Mouse (Mus musculus) C2C12 (cell line): ENCODE data around the gene Samd4b. TPM values are rescaled to one million over a fixed set of nuclear protein-coding genes. Genes with fewer than 3 reads are reported as not detected.
A peak's percentile ranks its signal among the peaks of the same experiment; 100 is the strongest.

ENCODE experiments used
- H3K27me3 ChIP-seq: one replicate; pipeline ENCODE4 v1.6.1; 2011; ENCODE audit not compliant: control insufficient read depth, insufficient read depth, insufficient read length
- H3K36me3 ChIP-seq: one replicate; pipeline ENCODE4 v1.6.1; 2011; ENCODE audit not compliant: control insufficient read depth, insufficient read depth
- H3K4me3 ChIP-seq: one replicate; pipeline ENCODE4 v1.5.1; 2011; ENCODE audit warnings: mild to moderate bottlenecking, control low read depth; ENCODE audit not compliant: poor library complexity, insufficient read depth, severe bottlenecking
- H3K79me2 ChIP-seq: one replicate; pipeline ENCODE4 v1.6.1; 2011; ENCODE audit not compliant: control insufficient read depth, insufficient read depth
- H3K79me3 ChIP-seq: one replicate; pipeline ENCODE4 v1.6.1; 2011; ENCODE audit warnings: low read depth, control low read depth
- H3ac ChIP-seq: one replicate; pipeline ENCODE3; 2011; ENCODE audit warnings: low read depth; ENCODE audit not compliant: control insufficient read depth, insufficient read length
- CEBPB ChIP-seq: IDR thresholded peaks from one replicate; pipeline ENCODE4 v1.6.1; 2011; ENCODE audit warnings: low read depth, mild to moderate bottlenecking, control low read depth, moderate library complexity
- CTCF ChIP-seq: IDR thresholded peaks from one replicate; pipeline ENCODE4 v1.5.1; 2011; ENCODE audit not compliant: control insufficient read depth, insufficient read depth, insufficient read length
- FOSL1 ChIP-seq: IDR thresholded peaks from one replicate; pipeline ENCODE4 v1.8.0; 2011; ENCODE audit warnings: mild to moderate bottlenecking, low read length; ENCODE audit not compliant: poor library complexity, insufficient read depth, severe bottlenecking
- MAX ChIP-seq: IDR thresholded peaks from one replicate; pipeline ENCODE4 v1.6.1; 2011; ENCODE audit warnings: mild to moderate bottlenecking, control low read depth
- MYOD1 ChIP-seq: IDR thresholded peaks from one replicate; pipeline ENCODE4 v1.6.1; 2011; ENCODE audit warnings: low read depth; ENCODE audit not compliant: control insufficient read depth, insufficient read length
- MYOG ChIP-seq: IDR thresholded peaks from one replicate; pipeline ENCODE4 v1.6.1; 2011; ENCODE audit not compliant: control insufficient read depth, insufficient read length; ENCODE audit errors: extremely low read depth
- USF1 ChIP-seq: IDR thresholded peaks from one replicate; pipeline ENCODE4 v1.6.1; 2011; ENCODE audit warnings: low read depth, mild to moderate bottlenecking, control low read depth, moderate library complexity
- polyA plus RNA-seq: library from polyadenylated mRNA; unstranded; fragments of >200 nt; fragmentation: generic; extraction: Trizol; gene quantifications from one replicate; pipeline ENCODE4 v1.2.1, GENCODE M21; 2012; ENCODE audit warnings: missing spikeins

Gene Samd4b
- polyA plus RNA-seq, 1 experiment = 42.6 TPM

DNA sequence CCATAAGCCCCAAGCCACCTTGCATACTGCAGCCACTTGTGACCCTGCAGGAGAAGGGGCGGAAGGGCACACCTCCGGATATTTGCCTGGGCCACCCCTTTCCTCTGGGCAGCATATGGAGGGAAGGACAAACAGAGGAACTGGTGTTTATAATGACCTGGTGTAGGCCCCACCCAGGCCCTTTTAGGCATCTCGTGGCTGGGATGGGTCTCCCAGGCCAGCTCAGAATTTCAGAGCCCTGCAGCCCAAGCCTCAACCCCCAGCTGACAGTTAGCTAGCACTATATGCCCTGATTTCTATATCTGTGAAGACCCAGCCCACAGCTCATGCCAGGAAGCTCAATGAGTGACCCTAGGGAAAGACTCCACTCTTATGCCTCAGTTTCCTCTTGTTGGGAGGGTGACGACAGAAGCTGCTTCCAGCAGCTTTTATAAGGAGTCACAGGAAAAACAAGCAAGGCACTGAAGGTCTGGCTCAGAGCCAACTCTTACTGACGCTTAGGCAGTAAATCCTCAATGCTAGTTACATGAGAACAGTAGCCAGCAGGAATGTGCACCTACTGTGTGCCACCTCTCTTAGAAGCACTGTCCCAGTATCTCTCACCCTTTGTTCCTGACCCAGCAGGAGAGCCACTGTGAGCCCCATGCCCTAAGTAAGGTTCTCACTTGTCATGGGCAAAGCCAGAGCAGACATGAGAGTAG lies 26.8 kb downstream of the Samd4b start:
- peaks cover 16% of the 10 kb centered on the region for H3K36me3 ChIP-seq
- H3K79me2 ChIP-seq = peaks cover 42% of the 10 kb centered on the region
- TF ChIP-seq MAX (no peak), CEBPB (no peak), FOSL1 (no peak), MYOG (no peak), USF1 (no peak), MYOD1 (no peak), CTCF (no peak)
- no peak overlapping the region for H3ac ChIP-seq
- peaks cover 13% of the 10 kb centered on the region for H3K79me3 ChIP-seq
- H3K4me3 ChIP-seq = no peak overlapping the region
- no peaks in the 10 kb centered on the region for H3K27me3 ChIP-seq

DNA sequence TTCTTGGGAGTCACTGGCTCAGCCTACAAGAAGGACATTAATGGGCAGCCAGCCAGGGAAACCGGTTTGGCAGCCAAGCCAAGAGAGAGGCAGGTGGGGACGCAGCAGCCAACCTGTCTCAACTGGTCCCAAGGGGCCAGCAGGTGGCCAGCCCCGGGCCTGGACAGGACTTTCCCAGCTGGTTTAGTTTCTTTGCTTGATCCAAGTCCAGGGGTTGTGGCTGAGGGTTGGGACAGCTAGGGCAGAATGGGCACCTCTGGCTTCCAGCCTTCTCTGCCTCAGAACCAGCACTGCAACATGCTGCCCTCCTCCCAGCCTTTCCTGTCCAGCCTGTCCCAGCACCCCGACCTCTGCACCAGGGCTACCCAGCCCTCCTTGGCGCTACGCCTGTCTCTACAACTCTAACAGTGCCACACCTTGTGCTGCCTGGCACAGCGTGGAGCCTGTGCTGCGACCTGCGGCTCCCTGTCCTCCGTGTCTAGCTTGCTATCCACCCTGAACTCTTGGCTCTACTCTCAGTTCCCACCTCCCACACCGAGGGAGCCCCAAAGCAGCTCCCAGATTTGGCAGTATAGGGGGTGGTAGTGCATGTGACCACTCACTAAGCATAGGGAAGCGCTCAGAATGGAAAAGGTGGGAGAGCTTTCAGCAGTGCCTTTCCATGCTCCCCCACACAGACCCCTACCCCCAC lies 27.5 kb downstream of the Samd4b start:
- no peaks in the 10 kb centered on the region for H3K27me3 ChIP-seq
- H3K4me3 ChIP-seq = no peak overlapping the region
- TF ChIP-seq MAX (no peak), FOSL1 (no peak), CTCF (no peak), MYOD1 (no peak), USF1 (no peak), MYOG (no peak), CEBPB (no peak)
- no peak overlapping the region for H3ac ChIP-seq
- peaks cover 22% of the 10 kb centered on the region for H3K36me3 ChIP-seq
- H3K79me3 ChIP-seq = peaks cover 9% of the 10 kb centered on the region
- peaks cover 35% of the 10 kb centered on the region for H3K79me2 ChIP-seq

DNA sequence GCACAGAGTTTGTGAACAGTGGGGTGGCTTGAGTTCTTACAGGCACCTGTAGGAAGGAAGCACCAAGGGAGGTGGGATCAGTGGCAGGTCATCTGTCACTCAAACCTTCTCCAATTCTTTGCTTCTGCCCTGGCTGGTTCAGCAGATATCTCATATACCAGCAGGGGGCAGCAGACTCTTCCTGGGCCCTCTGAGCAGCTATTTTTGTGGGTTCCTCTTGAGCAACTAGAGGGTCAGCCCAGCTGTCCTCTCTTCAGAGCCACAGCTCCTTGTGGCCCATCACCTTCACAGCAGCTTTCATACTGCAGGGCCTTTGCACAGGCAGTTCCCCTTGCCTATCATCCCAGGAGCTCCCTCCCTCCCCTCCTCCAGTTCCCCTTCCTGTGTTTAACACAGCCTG lies 29.7 kb downstream of the Samd4b start:
- H3K27me3 ChIP-seq = no peaks in the 10 kb centered on the region
- peaks cover 24% of the 10 kb centered on the region for H3K36me3 ChIP-seq
- no peak overlapping the region for H3K4me3 ChIP-seq
- H3K79me3 ChIP-seq = peaks cover 3% of the 10 kb centered on the region
- no peak overlapping the region for H3ac ChIP-seq
- TF ChIP-seq FOSL1 (no peak), MYOD1 (no peak), CTCF (peak; percentile 41), MYOG (no peak)
- peaks cover 16% of the 10 kb centered on the region for H3K79me2 ChIP-seq

DNA sequence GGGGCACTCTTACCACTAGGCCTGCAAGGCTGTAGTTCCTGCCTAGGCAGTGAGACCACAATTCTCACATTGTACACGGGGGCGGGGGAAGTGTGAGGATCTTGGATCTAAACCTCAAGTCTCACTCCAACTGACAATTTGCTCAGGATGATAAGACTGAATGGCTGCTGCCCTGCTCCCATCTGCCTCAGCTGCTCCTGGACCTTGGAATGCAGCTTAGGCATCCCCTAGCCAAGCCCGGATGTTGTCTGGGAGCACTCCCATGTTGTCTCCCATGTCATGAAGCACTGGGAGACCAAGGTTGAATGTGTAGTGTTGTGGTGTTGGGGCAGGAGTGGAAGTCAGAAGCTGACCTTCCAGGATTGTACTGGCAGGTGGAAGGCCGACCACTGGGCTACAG lies 30.4 kb downstream of the Samd4b start:
- Histone ChIP-seq H3ac (no peak overlapping the region), H3K36me3 (peaks cover 24% of the 10 kb centered on the region), H3K79me2 (peaks cover 14% of the 10 kb centered on the region), H3K79me3 (peaks cover 3% of the 10 kb centered on the region), H3K4me3 (no peak overlapping the region), H3K27me3 (no peaks in the 10 kb centered on the region)
- no peak for TF ChIP-seq FOSL1

DNA sequence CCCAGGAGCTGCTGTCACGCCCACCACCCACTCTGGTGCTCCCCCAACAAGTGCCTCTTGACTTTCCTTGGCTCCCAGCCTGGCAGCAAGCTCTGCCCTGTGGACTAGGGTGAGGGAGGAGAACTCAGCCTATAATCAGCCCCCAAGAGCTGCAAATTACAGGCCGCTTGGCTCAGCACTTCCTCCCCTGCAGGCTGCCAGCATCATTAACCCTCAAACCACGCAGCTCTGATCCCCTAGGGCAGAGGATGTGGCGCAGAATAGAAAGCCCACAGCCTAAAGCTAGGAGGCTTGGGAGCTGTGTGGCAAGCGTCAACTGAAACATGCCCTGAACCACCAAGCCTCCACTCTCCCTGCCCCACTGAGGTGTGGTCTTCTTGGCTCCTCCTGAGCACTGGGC lies 32.5 kb downstream of the Samd4b start:
- H3ac ChIP-seq = no peak overlapping the region
- H3K4me3 ChIP-seq = no peak overlapping the region
- TF ChIP-seq MYOG = no peak
- TF ChIP-seq MAX = no peak
- TF ChIP-seq CEBPB = no peak
- no peak for TF ChIP-seq MYOD1
- TF ChIP-seq CTCF = no peak
- TF ChIP-seq USF1 = no peak
- no peak for TF ChIP-seq FOSL1
- no peaks in the 10 kb centered on the region for H3K79me3 ChIP-seq
- H3K79me2 ChIP-seq = no peaks in the 10 kb centered on the region
- H3K36me3 ChIP-seq = peaks cover 24% of the 10 kb centered on the region
- no peaks in the 10 kb centered on the region for H3K27me3 ChIP-seq

DNA sequence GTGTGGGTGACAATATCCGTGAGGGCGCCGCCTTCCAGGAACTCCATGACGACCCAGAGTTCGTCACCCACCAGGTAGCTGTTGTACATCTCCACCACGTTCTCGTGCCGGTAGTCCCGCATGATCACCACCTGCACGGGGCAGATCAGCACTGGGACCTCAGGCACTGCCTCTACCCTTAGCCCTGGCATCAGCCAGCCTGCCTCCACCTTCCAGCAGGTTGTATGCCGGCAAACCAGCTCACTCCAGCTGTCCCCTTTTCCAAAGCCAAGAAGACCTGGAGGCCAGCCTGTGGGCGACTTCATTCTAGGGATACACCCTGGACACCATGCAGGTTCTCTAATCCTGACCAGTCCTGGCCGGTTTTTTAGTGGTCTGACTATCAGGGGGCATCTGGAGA lies 35.0 kb downstream of the Samd4b start:
- no peak overlapping the region for H3K4me3 ChIP-seq
- peaks cover 22% of the 10 kb centered on the region for H3K36me3 ChIP-seq
- no peak for TF ChIP-seq USF1
- TF ChIP-seq MYOG = no peak
- H3K27me3 ChIP-seq = no peaks in the 10 kb centered on the region
- no peaks in the 10 kb centered on the region for H3K79me3 ChIP-seq
- H3ac ChIP-seq = no peak overlapping the region
- no peaks in the 10 kb centered on the region for H3K79me2 ChIP-seq
